Mouse (Mus musculus): ENCODE measurements at regions not wholly inside any gene's neighbourhood (a gene's known extent, or its start where the extent isn't known, plus 50 kb on each side); places are given as distances from the start of the nearest gene placed in this dataset.
"Not testable (repeated sequence)": the region's sequence is repeated elsewhere in the genome, so short reads cannot be mapped to it uniquely, and the experiment has no call there.

DNA sequence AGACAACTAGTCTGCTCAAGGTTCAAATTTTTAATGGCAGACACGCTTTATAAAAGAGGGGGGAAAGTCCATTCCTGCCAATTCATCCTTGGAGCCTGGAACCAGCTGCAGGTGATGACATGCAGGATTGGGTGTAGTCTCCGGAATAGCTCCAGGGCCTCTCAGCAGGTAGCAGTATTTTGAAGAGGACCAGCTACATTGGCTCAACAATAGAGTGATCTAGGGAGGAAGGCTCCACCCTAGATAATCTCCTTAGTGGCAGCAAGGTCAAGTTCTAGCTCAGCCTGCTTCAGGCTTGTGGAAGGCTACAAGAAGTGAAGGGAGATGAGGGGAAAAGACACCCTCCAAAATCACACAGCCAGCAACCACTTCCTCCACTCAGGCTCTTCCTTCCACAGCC, 1405.1 kb downstream of the 4930444P10Rik start:
- not testable (repeated sequence) for DNase-seq (ENCODE audit: low spot score in 2 of 2)

GRCm38 (mm10) chr1:14686172-14686571, 1407.0 kb downstream of the 4930444P10Rik start:
- DNase-seq (ENCODE audit: low spot score in 2 of 2) = peak in 1 of 2 experiments; percentile 3

- DNase-seq (ENCODE audit: low spot score in 2 of 2) = no peak
Measured at GRCm38 (mm10) chr1:14680443-14680842, 1412.7 kb downstream of the 4930444P10Rik start.

DNA sequence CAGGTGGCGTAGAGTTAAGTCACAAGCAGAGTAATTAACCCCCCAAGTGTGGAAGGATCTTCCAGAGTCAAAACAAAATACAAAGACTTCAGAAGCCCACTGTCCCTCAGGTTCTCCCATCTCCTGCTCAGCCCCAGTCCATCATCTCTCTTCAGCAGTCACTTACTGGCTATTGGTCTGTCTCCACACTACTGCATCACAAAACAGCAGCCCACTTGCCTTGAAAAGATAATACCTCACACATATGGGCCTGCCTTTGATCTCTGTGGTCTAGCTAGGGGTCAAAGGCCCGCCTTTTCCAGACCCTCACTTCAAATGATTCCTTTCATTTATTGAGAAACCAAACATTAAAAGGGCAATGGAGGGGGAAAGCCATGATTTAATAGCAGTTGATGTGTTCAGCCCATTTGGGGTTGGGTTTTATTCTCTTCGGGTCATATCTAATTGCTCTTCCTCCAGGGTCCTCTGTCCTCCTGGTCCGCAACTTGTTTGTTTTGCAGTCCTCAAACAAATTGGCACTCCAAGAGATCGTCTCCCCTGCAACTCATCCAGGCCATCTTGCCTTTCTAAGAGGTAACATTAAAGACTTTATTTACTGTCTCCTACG, 1420.6 kb downstream of the 4930444P10Rik start:
- DNase-seq (ENCODE audit: low spot score in 2 of 2) = no peak

GRCm38 (mm10) chr1:14662706-14663312, 1430.3 kb downstream of the 4930444P10Rik start:
- no peak for DNase-seq (ENCODE audit: low spot score in 2 of 2)

DNA sequence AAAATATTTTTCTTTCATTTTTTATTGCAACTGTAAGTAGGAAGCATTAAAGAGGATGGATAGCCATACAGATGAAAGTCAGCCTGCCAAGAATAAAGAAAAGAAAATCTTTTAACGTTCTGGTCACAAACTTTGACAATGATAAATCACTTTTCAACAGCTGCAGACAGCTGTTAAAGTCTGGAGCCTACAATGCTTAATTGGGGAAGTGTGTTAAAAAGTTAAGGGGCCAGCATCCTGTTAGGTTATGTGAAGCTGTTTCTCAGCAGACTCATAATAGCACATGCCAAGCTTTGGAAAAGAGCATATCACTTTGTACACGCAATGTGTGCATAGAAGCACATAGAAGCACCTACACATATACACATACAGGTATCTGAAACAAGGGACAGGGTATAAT, 1431.3 kb downstream of the 4930444P10Rik start:
- no peak for DNase-seq (ENCODE audit: low spot score in 2 of 2)

DNA sequence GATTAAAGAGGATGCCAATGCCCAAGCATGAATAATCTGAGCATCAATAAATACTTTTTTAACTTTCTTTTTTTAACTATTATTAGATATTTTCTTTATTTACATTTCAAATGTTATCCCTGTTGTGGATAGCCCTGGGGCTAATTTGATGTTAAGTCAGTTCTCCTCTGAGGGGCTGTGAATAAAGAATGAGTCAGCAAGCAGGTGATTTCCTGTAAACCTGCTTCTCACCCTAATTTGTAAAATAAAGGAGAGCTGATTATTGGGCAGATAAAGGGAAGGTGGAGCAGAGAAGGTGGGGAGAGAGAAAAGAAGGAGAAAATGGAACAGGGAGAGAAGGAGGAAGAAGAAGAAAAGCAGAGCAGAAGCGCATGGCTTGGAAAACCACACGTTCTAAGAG, 1442.8 kb downstream of the 4930444P10Rik start:
- no peak for DNase-seq (ENCODE audit: low spot score in 2 of 2)

- no peak for DNase-seq (ENCODE audit: low spot score in 2 of 2)
Measured at GRCm38 (mm10) chr1:14635642-14636263, 1457.4 kb downstream of the 4930444P10Rik start.

DNA sequence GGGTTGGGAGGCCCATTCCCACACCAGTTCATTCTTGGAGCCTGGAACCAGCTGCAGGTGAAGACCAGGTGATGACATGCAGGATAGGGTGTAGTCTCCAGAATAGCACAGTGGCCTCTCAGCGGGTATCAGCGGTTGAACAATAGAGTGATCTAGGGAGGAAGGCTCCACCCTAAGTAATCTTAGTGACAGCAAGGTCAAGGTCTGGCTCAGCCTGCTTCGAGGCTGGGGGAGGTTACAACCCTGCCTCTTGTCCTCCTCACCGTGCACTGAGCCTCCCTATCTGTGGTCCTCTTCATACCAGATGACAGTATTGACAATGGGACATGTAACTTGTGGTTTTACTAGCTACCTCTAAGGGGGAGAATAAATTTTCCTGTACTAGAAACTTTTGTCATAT, 1461.1 kb downstream of the 4930444P10Rik start:
- no peak for DNase-seq (ENCODE audit: low spot score in 2 of 2)

DNA sequence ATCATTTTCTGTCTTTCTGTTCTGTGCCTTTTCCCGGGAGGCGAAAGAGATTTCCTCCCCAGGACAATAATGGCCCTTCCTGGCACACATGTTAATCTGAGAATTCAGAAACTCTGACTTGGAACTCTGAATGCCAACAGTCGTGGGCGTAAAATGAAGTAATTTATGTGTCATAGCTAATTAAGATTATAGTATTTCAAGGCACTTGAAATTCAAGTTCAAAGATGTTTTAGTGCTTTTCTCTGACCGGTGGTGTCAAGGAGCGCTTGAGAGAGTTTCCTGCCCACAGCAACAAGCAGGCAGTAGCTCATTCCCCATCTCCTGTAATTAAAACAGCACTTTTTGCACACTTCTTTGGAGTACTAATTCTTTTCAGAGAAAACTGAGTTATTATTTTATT, 1465.9 kb downstream of the 4930444P10Rik start:
- no peak for DNase-seq (ENCODE audit: low spot score in 2 of 2)

DNA sequence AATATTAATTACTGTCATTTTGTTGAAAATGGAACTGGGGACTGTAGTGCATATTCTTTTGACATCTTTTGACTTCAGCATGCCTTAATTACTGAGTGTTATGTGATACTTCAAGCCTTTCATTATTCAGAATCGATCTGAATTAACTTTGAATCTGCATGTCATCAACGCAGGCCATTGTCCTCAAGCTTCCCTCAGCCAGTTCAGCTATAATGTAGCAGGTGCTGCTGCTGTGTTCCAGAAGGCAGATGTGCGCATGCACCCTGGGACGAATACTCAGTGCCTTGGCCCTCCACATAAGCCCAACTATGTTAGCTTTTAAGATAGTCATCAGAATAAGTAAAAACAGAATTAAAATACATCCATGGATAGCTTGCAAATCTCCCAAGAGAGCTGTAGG, 1466.4 kb downstream of the 4930444P10Rik start:
- DNase-seq (ENCODE audit: low spot score in 2 of 2) = no peak

- no peak for DNase-seq (ENCODE audit: low spot score in 2 of 2)
Measured at GRCm38 (mm10) chr1:14620922-14621430, 1472.1 kb downstream of the 4930444P10Rik start.

DNA sequence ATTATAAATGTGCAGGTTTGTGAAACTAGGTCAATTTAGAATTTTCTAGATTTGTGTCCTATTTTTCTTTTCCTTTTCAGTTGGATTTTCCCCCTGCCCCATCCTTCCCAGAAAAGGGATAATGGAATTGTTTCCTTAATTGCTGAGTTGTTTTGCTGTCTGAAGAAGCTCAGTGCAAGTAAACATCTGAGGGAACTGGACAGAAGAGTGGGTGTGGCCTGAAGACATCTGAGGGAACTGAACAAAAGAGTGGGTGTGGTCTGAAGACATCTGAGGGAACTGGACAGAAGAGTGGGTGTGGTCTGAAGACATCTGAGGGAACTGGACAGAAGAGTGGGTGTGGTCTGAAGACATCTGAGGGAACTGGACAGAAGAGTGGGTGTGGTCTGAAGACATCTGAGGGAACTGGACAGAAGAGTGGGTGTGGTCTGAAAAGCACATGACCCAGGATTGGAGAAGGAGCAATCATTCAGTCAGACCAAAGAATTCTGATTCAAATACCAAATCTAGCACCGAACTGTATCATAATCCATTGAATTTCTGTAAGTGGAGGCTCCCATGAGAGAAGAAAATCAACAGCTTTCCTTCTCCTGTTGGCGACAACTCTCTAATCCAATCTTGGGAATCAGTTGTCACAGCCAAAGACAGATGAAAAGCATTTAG, 1479.8 kb downstream of the 4930444P10Rik start:
- DNase-seq (ENCODE audit: low spot score in 2 of 2) = no peak

DNA sequence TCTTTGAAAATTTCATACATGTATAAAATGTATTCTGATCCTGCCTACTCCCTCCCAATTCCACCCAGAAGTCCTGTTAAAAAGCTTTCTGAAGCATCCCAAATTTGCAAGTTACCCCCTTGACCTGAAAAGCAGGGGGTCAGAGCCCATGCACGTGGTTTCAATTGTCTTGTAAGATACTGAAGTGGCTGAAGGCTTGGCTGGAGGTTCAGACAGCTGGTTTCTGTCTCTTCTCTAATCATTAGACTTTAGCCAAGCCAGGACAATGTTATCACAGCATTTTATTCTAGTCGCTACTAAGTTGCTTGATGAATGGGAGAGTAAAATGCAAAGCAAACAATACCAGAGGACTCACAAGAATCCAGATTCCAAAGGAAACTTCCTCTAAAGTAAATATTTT, 1484.1 kb downstream of the 4930444P10Rik start:
- DNase-seq (ENCODE audit: low spot score in 2 of 2) = no peak

GRCm38 (mm10) chr1:14595961-14596360, 1497.2 kb downstream of the 4930444P10Rik start:
- peak; percentile 50 to 54 for DNase-seq (ENCODE audit: low spot score in 2 of 2)

- DNase-seq (ENCODE audit: low spot score in 2 of 2) = no peak
Measured at GRCm38 (mm10) chr1:14589905-14590304, 1503.2 kb downstream of the 4930444P10Rik start.

GRCm38 (mm10) chr1:14579376-14579775, 1513.7 kb downstream of the 4930444P10Rik start:
- DNase-seq (ENCODE audit: low spot score in 2 of 2) = no peak

DNA sequence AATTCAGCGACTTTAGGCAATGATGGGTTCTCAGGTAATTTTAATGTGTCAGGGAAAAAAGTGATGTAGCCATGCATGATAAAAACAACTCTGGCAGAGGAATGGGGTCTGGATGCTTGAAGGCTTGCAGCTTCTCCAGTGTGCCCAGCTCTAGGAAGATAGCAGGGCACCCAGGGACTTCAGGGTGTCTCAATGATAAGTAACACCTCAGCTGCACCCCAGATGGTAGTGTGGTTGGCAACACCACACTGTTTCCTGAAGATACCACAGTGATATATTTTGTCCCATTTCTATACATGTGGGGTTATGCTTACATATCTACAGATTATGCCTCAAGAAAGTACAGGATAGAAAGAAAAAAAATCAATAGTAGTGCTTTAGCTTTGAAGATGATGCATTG, 1516.9 kb downstream of the 4930444P10Rik start:
- no peak for DNase-seq (ENCODE audit: low spot score in 2 of 2)

DNA sequence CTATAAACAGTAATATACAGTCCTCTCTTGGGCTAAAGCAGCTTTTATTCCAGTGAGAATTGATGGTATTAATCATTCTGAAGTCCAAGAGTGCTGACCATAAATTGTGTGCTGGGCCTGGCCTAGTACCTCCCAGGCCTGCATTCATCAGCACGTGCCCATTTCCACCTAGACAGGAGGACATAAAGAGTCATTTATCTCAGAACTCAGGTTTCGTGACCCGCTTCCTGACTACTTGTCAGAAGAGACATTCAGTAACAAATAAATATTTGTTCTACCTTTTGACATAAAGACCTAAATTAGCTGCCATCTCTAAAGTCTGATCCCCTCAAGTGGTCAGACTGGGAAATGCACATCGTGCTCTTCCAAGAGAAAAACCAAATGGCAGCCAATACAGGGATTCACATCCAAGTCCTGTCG, 1522.6 kb downstream of the 4930444P10Rik start:
- DNase-seq (ENCODE audit: low spot score in 2 of 2) = no peak

- DNase-seq (ENCODE audit: low spot score in 2 of 2) = no peak
Measured at GRCm38 (mm10) chr1:14570113-14570512, 1523.0 kb downstream of the 4930444P10Rik start.

GRCm38 (mm10) chr1:14567006-14567405, 1526.1 kb downstream of the 4930444P10Rik start:
- DNase-seq (ENCODE audit: low spot score in 2 of 2) = no peak

DNA sequence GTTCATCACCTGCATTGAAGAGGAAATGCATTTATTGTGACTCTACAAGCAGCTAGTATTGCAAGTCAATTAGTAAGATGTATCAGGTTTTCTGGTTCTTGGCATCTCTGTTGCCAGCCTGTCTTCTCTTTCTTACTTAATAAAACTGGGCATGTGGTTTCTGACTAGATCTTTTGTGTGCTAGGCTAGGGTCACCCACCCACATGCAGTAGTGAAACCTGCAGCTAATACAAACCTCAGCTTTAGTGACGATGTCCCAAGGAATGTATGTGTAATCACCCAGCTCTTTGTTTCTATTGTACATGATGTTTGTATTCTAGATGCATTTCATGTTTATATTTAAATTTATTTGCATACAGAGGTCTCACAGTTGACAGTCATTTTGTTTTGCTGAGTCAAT, 1526.7 kb downstream of the 4930444P10Rik start:
- no peak for DNase-seq (ENCODE audit: low spot score in 2 of 2)
